Mouse (Mus musculus): ENCODE measurements at regions not wholly inside any gene's neighbourhood (a gene's known extent, or its start where the extent isn't known, plus 50 kb on each side); places are given as distances from the start of the nearest gene placed in this dataset.
A peak's percentile ranks its signal among the peaks of the same experiment; 100 is the strongest.

DNA sequence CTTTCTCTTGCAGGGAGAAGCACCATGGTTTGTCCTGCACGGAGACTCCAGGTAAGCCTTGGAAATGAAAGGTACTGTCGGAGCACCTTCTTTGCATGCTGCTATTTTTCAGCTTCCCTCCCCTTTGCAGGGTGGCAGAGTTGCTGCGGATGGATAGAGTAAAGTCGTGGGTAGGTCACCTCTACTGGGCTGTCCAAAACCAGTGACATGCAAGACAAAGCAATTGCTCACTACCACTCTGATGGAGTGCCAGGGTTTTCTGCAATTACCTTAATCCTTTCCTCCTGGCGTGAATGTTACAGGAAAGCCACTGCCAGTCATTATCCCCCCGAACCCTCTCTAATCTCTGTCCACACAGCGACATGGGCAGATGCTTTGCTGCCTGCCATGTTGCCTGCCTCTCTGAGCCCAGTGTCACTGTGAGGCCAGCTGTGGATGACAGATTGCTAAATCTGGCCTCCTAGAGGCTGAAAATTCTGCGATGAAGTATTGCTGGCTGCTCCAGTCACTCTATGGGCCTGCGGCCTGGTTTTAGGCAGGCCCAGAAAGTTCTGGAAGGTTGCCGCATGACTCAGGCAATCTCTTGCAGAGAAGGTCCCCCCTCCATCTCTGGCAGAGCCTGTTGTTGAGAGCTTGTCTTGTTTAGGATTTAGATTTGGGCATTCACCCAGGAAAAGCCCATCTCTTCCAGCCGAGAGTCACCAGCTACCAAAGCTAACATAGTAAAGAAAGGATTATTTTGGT is 54.1 kb upstream of the Sod3 start:
- Histone ChIP-seq H3K4me3 (no peak overlapping the region), H3K9me3 (replicated peaks) (no peaks in the 10 kb centered on the region), H3K4me2 (no peak overlapping the region), H3K27me3 (no peaks in the 10 kb centered on the region), H3K27ac (no peak overlapping the region), H3K36me3 (ENCODE audit: poor library complexity, severe bottlenecking) (no peaks in the 10 kb centered on the region), H3K4me1 (no peaks in the 10 kb centered on the region), H3K9ac (no peak overlapping the region)
- 79% methylated on average over 11 of the region's 11 CpGs for WGBS
- no peak for ATAC-seq

DNA sequence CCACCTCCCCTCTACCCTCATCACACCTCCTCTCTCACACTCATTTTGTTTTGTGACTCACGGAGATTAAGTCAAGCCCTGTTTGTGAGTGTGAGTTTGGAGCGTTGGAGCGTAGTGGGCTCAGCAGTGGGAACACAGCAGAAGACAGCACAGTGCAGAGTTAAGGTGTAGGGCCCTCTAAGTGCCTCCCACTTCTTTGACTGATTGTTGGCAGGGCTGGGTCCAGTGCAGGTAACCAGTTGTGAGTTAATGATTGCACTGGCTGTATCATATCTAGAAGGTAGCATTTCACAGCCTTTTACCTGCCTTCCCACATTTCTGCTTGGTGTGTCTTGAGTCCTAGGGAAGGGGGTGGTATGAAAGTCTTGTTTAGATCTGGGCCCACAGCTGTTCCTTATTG is 67.3 kb upstream of the Sod3 start:
- Histone ChIP-seq H3K4me2 (no peak overlapping the region), H3K27ac (no peak overlapping the region), H3K27me3 (no peaks in the 10 kb centered on the region), H3K9ac (no peak overlapping the region), H3K9me3 (replicated peaks) (no peaks in the 10 kb centered on the region), H3K4me3 (no peak overlapping the region), H3K36me3 (ENCODE audit: poor library complexity, severe bottlenecking) (no peaks in the 10 kb centered on the region), H3K4me1 (no peaks in the 10 kb centered on the region)
- WGBS = 94% methylated on average over 3 of the region's 3 CpGs
- no peak for ATAC-seq

DNA sequence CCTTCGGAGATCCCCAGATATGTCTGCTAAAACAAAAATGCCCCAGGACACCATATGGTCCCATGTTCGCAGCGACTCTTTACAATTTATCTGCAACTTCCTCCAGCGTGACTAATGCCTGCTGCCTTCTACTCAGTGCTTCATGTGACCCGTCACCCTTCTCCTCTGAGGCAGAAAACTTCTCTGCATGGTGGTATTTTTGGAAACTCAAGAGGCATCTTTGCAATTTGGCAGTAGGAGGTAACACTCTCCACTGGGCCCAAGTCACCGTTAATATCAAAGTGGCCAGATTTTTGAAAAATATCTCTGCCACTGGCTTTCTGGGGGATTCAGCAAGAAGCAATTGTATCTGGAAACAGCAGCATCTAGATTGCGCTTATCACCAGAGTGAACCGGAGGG is 69.1 kb upstream of the Sod3 start:
- H3K4me1 ChIP-seq = no peaks in the 10 kb centered on the region
- H3K27ac ChIP-seq = no peak overlapping the region
- H3K36me3 ChIP-seq (ENCODE audit: poor library complexity, severe bottlenecking) = no peaks in the 10 kb centered on the region
- no peaks in the 10 kb centered on the region for H3K9me3 ChIP-seq (replicated peaks)
- WGBS = 85% methylated on average over 8 of the region's 8 CpGs
- H3K9ac ChIP-seq = no peak overlapping the region
- no peak overlapping the region for H3K4me3 ChIP-seq
- no peak overlapping the region for H3K4me2 ChIP-seq
- H3K27me3 ChIP-seq = no peaks in the 10 kb centered on the region
- no peak for ATAC-seq

- Histone ChIP-seq H3K27me3 (no peaks in the 10 kb centered on the region), H3K4me3 (no peak overlapping the region), H3K9ac (no peak overlapping the region), H3K9me3 (replicated peaks) (no peaks in the 10 kb centered on the region), H3K36me3 (ENCODE audit: poor library complexity, severe bottlenecking) (no peaks in the 10 kb centered on the region), H3K4me1 (no peaks in the 10 kb centered on the region), H3K27ac (no peak overlapping the region), H3K4me2 (no peak overlapping the region)
- ATAC-seq = peak; percentile 33; the same call in 1 of the 2 replicates
- 82% methylated on average over 1 of the region's 1 CpGs for WGBS
Measured at GRCm38 (mm10) chr5:52288319-52288718, 75.3 kb upstream of the Sod3 start.

DNA sequence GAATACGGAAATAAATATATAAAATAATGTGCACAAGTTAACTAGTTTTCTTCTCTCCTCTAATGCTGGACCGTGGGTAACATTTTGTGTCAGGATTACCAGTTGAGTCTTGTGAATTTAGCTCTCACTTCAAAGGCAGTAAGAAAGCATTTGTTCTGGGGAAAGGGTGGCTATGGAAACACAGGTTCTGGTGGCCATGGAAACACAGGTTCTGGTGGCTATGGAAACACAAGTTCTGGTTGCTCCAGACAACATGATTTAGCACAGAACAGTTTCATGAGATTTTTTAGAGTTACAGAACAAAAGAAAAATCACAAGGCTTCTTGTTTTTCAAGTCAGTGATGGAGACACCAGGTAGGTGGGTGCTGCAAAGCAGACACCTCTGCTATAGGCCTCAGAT is 82.7 kb upstream of the Sod3 start:
- Histone ChIP-seq H3K9me3 (replicated peaks) (no peaks in the 10 kb centered on the region), H3K27me3 (no peaks in the 10 kb centered on the region)
- WGBS = 88% methylated on average over 2 of the region's 2 CpGs

DNA sequence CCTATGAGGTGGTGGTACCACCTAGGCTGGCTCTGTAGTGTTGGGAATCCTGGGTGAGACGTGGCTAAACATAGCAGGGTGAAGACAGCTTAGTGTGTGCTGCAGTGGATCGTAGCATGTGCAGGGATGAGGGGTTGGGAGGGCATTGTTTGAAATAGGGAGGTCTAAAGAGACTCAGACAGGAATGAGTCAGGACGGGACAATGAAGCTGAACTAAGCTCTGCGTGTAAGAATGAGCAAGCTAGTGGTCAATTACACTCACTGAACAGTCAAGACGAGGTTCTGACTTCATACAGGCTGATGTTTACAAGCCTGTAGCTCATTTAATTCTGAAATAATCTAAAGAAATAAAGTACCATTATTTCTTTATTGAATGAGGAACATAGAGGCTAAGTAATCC is 85.5 kb upstream of the Sod3 start:
- no peak for ATAC-seq
- no peak overlapping the region for H3K4me2 ChIP-seq

More for the DNA sequence above, 82.7 kb upstream of the Sod3 start:
- H3K4me3 ChIP-seq = no peak overlapping the region
- no peak overlapping the region for H3K4me2 ChIP-seq
- no peaks in the 10 kb centered on the region for H3K4me1 ChIP-seq
- H3K27ac ChIP-seq = no peak overlapping the region
- no peaks in the 10 kb centered on the region for H3K36me3 ChIP-seq (ENCODE audit: poor library complexity, severe bottlenecking)
- no peak for ATAC-seq
- no peak overlapping the region for H3K9ac ChIP-seq

DNA sequence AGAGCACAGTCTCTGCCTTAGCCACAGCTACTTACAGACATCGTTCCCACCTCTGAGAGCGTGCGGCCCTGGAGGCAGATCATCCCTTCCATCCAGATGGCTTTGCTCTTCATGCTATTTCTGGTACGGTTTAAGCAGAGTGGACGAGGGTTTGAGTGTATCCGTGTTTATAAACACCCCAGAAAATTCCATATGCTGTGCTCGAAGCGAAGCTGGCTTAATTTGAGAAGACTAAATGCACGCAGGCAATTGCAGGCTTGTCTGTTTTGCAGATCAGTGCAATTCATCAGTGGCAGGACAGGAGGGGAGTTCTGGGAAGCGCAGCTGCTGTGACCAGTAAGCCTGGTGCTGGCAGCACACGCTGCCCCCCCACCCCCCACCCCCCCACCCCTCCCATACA is 72.9 kb upstream of the Dhx15 start:
- 82% methylated on average over 11 of the region's 11 CpGs for WGBS
- Histone ChIP-seq H3K9me3 (replicated peaks) (no peaks in the 10 kb centered on the region), H3K36me3 (ENCODE audit: poor library complexity, severe bottlenecking) (no peaks in the 10 kb centered on the region), H3K27me3 (no peaks in the 10 kb centered on the region), H3K9ac (no peak overlapping the region), H3K4me2 (no peak overlapping the region), H3K4me1 (no peaks in the 10 kb centered on the region), H3K4me3 (no peak overlapping the region), H3K27ac (no peak overlapping the region)
- no peak for ATAC-seq

More for the DNA sequence above, 85.5 kb upstream of the Sod3 start:
- H3K4me3 ChIP-seq = no peak overlapping the region
- 65% methylated on average over 5 of the region's 5 CpGs for WGBS
- no peaks in the 10 kb centered on the region for H3K4me1 ChIP-seq
- no peaks in the 10 kb centered on the region for H3K9me3 ChIP-seq (replicated peaks)
- H3K27me3 ChIP-seq = no peaks in the 10 kb centered on the region
- H3K27ac ChIP-seq = no peak overlapping the region
- no peaks in the 10 kb centered on the region for H3K36me3 ChIP-seq (ENCODE audit: poor library complexity, severe bottlenecking)
- no peak overlapping the region for H3K9ac ChIP-seq

- no peaks in the 10 kb centered on the region for H3K36me3 ChIP-seq (ENCODE audit: poor library complexity, severe bottlenecking)
- H3K9ac ChIP-seq = no peak overlapping the region
- ATAC-seq = no peak
- no peak overlapping the region for H3K4me2 ChIP-seq
- H3K27me3 ChIP-seq = no peaks in the 10 kb centered on the region
- H3K4me3 ChIP-seq = no peak overlapping the region
- H3K9me3 ChIP-seq (replicated peaks) = no peaks in the 10 kb centered on the region
- no peak overlapping the region for H3K27ac ChIP-seq
- H3K4me1 ChIP-seq = no peaks in the 10 kb centered on the region
- 79% methylated on average over 2 of the region's 2 CpGs for WGBS
Measured at GRCm38 (mm10) chr5:52258075-52258474, 67.8 kb upstream of the Dhx15 start.

DNA sequence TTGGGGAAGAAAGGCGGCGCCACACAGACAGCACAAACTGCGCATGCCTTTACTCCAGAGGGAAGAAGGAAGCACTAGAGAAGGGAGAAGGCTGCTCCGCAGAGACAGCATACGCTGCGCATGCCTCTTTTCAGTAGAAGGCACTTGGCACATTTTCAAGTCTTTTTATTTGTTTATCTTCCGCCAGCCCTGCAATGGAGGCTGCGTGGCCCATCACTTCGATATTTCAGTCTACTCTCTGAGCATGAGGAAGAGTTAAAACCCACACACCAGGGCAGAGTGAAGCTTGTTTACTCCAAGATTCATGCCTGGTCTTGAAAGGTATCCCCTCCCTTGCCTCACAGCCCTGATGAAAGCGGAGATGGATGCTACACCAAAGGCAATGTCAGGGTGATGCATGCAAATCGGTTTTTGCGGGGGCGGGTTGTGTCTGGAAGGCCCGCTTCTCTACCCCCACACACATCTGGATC is 64.3 kb upstream of the Dhx15 start:
- no peaks in the 10 kb centered on the region for H3K36me3 ChIP-seq (ENCODE audit: poor library complexity, severe bottlenecking)
- H3K9ac ChIP-seq = no peak overlapping the region
- H3K4me2 ChIP-seq = no peak overlapping the region
- ATAC-seq = no peak
- H3K4me1 ChIP-seq = no peaks in the 10 kb centered on the region
- H3K27me3 ChIP-seq = no peaks in the 10 kb centered on the region
- no peak overlapping the region for H3K4me3 ChIP-seq
- no peak overlapping the region for H3K27ac ChIP-seq
- no peaks in the 10 kb centered on the region for H3K9me3 ChIP-seq (replicated peaks)
- 87% methylated on average over 14 of the region's 14 CpGs for WGBS

DNA sequence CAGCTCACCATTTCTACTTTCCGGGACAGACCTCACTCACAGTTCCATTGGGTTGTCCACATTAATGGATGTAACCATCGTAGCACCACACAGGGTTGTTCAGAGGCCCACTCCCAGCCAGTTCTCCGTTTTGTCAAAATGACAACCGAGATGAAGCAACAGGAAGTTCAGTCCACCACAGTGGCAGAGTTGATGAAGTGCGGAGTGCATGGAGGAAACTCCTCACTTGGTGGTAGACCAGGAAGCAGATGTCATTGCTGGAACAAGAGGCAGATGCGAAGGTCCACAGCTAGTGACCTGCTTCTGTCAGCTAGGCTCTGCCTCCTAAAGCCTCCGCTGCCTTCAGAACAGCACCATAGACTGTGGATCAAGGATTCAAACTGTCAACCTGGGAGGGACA is 59.5 kb upstream of the Dhx15 start:
- no peak for ATAC-seq
- H3K27ac ChIP-seq = no peak overlapping the region
- H3K4me3 ChIP-seq = no peak overlapping the region
- H3K9ac ChIP-seq = no peak overlapping the region
- H3K9me3 ChIP-seq (replicated peaks) = no peaks in the 10 kb centered on the region
- no peaks in the 10 kb centered on the region for H3K36me3 ChIP-seq (ENCODE audit: poor library complexity, severe bottlenecking)
- no peaks in the 10 kb centered on the region for H3K27me3 ChIP-seq
- no peaks in the 10 kb centered on the region for H3K4me1 ChIP-seq
- 92% methylated on average over 7 of the region's 7 CpGs for WGBS
- no peak overlapping the region for H3K4me2 ChIP-seq

GRCm38 (mm10) chr5:52243931-52244330 is 53.6 kb upstream of the Dhx15 start:
- no peaks in the 10 kb centered on the region for H3K36me3 ChIP-seq (ENCODE audit: poor library complexity, severe bottlenecking)
- WGBS = 97% methylated on average over 4 of the region's 4 CpGs

GRCm38 (mm10) chr5:52242414-52242813 is 52.1 kb upstream of the Dhx15 start:
- Histone ChIP-seq H3K9me3 (replicated peaks) (no peaks in the 10 kb centered on the region), H3K36me3 (ENCODE audit: poor library complexity, severe bottlenecking) (no peaks in the 10 kb centered on the region), H3K27ac (no peak overlapping the region), H3K4me1 (no peaks in the 10 kb centered on the region), H3K27me3 (no peaks in the 10 kb centered on the region), H3K4me3 (no peak overlapping the region), H3K9ac (no peak overlapping the region), H3K4me2 (no peak overlapping the region)
- 75% methylated on average over 2 of the region's 2 CpGs for WGBS
- peak; percentile 49; the same call in 1 of the 2 replicates for ATAC-seq

More at GRCm38 (mm10) chr5:52243931-52244330, 53.6 kb upstream of the Dhx15 start:
- Histone ChIP-seq H3K27me3 (no peaks in the 10 kb centered on the region), H3K9ac (no peak overlapping the region), H3K4me2 (no peak overlapping the region), H3K4me1 (no peaks in the 10 kb centered on the region), H3K27ac (no peak overlapping the region), H3K9me3 (replicated peaks) (no peaks in the 10 kb centered on the region), H3K4me3 (no peak overlapping the region)
- no peak for ATAC-seq

DNA sequence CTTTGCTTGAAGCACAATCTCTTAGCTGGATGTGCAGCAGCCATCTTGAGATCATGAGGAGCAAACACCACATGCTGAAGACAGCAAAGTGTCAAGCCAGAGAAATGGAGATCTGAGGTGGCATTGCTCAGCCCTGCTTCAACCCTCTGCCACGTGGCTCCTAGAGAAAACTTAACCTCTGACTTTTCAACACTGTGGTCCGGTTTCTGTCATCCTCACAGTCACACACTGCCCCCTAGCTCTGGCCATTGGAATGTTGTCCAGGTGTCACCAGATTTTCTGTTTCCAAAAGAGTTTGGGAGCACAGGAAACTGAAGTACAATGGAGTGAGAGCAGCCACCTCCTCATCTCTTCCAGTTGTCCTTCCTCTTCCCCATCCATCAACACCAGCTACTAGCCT is 50.2 kb upstream of the Dhx15 start:
- no peak for ATAC-seq
- WGBS = 2% methylated on average over 2 of the region's 2 CpGs

More for the DNA sequence above, 50.2 kb upstream of the Dhx15 start:
- no peak overlapping the region for H3K4me3 ChIP-seq
- no peak overlapping the region for H3K4me2 ChIP-seq
- no peak overlapping the region for H3K9ac ChIP-seq
- H3K27me3 ChIP-seq = no peaks in the 10 kb centered on the region
- no peaks in the 10 kb centered on the region for H3K9me3 ChIP-seq (replicated peaks)
- H3K27ac ChIP-seq = no peak overlapping the region
- no peaks in the 10 kb centered on the region for H3K4me1 ChIP-seq
- no peaks in the 10 kb centered on the region for H3K36me3 ChIP-seq (ENCODE audit: poor library complexity, severe bottlenecking)

All from forebrain, embryonic 13.5 days (tissue).